In the genomic region with DNA sequence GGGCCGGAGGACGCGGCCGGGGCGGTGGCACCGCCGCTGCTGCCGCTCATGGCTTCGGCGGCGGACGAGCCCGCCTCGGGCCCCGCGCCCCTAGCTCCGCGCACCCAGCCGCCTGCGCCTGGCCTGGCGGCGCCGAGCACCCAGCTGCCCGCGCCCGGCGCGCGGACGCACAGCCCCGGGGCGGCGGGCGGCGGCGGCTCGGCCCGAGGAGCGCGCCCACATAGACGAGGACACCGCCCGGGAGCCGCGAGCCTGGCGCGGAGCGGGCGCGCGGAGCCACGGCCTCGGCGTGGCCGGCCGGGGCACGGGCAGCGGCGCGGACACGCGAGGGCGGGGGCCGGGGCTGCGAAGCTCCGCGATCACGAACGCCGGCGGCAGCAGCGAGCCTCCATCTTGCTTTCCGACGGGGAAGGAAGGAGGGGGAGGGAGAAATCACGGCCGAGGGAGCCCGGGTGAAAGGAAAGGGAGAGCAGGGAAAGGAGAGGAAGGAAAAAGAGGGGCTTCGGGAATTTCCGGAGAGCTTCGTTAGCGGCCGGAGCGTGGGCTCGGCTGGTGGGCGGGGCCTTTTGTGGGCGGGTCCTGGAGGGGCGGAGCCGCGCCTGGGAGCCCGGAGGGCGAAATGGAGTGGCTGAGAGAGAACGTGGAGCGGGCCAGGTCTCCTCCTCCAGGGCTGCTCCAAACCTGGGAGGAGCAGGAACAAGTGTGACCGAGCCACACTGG, we compare ENCODE assay signal across 8 mouse cellular contexts. TPM values are rescaled to one million over a fixed set of nuclear protein-coding genes. Genes with fewer than 3 reads are reported as not detected.
A peak's percentile ranks its signal among the peaks of the same experiment; 100 is the strongest.
DNase-seq lines count a peak whose midpoint lies in the region; ATAC-seq and TF ChIP-seq lines count a peak whose summit lies in the region.

A gene (minus strand): TSS at position 402 of the 720 bp plus-strand sequence.

- peak within 1 kb of the TSS; percentile 99 for H3K9ac ChIP-seq in forebrain, embryonic 16.5 days (replicated peaks; ENCODE audit: low read depth, low read length)
- peak within 1 kb of the TSS; percentile 84 for H3K9ac ChIP-seq in liver, postnatal 0 days (replicated peaks)
- H3K9ac ChIP-seq in neural tube, embryonic 13.5 days: peak within 1 kb of the TSS; percentile 99

- H3K27ac ChIP-seq in forebrain, embryonic 16.5 days (ENCODE audit: low read length): peak within 1 kb of the TSS; percentile 99
- H3K27ac ChIP-seq in liver, postnatal 0 days (ENCODE audit: low read depth): peak within 1 kb of the TSS; percentile 95
- peak within 1 kb of the TSS; percentile 99 for H3K27ac ChIP-seq in neural tube, embryonic 13.5 days (replicated peaks)

- peak within 1 kb of the TSS; percentile 88 for H3K4me3 ChIP-seq in forebrain, embryonic 16.5 days (replicated peaks; ENCODE audit: low read length)
- peak within 1 kb of the TSS; percentile 76 for H3K4me3 ChIP-seq in liver, postnatal 0 days (ENCODE audit: low read depth, low read length)
- peak within 1 kb of the TSS; percentile 97 for H3K4me3 ChIP-seq in neural tube, embryonic 13.5 days

- ATAC-seq in forebrain, embryonic 16.5 days: peak; percentile 96
- peak; percentile 92 for ATAC-seq in liver, postnatal 0 days
- ATAC-seq in neural tube, embryonic 13.5 days (ENCODE audit: low read depth): peak; percentile 94

- no peaks in the 10 kb centered on the region for H3K27me3 ChIP-seq in forebrain, embryonic 16.5 days (replicated peaks; ENCODE audit: control insufficient read depth, insufficient read depth, low read length)
- H3K27me3 ChIP-seq in liver, postnatal 0 days (ENCODE audit: insufficient read depth, low read length): peaks cover 18% of the 10 kb centered on the region
- H3K27me3 ChIP-seq in neural tube, embryonic 13.5 days: no peaks in the 10 kb centered on the region

- no peak for TF ChIP-seq CTCF in liver, postnatal 0 days (IDR thresholded peaks at IDR 0.05; ENCODE audit: low read depth)

- intact Hi-C loops in heart, postnatal 25 days (cut with DNase I): loop anchor here (1.0 to 2.0 kb wide), 4 partner anchors 41 to 157 kb away; no protein-coding TSS in a partner anchor

- H3K4me2 ChIP-seq in forebrain, embryonic 16.5 days (ENCODE audit: low read length): peak within 1 kb of the TSS; percentile 82
- peak within 1 kb of the TSS; percentile 91 for H3K4me2 ChIP-seq in liver, postnatal 0 days (ENCODE audit: low read depth, low read length)
- peak within 1 kb of the TSS; percentile 89 for H3K4me2 ChIP-seq in neural tube, embryonic 13.5 days

- no peak for TF ChIP-seq EP300 in liver, postnatal 0 days (IDR thresholded peaks at IDR 0.05; ENCODE audit: low read depth)

- H3K36me3 ChIP-seq in forebrain, embryonic 16.5 days (ENCODE audit: control insufficient read depth, insufficient read depth): no peaks in the 10 kb centered on the region
- H3K36me3 ChIP-seq in liver, postnatal 0 days (replicated peaks; ENCODE audit: insufficient read depth, low read length): no peaks in the 10 kb centered on the region
- H3K36me3 ChIP-seq in neural tube, embryonic 13.5 days: no peaks in the 10 kb centered on the region

- no peaks in the 10 kb centered on the region for H3K9me3 ChIP-seq in forebrain, embryonic 16.5 days (ENCODE audit: control insufficient read depth, low read length)
- H3K9me3 ChIP-seq in liver, postnatal 0 days (ENCODE audit: low read length): no peaks in the 10 kb centered on the region
- no peaks in the 10 kb centered on the region for H3K9me3 ChIP-seq in neural tube, embryonic 13.5 days

- peaks cover 36% of the 10 kb centered on the region for H3K4me1 ChIP-seq in forebrain, embryonic 16.5 days (replicated peaks; ENCODE audit: control insufficient read depth, insufficient read depth, low read length)
- peaks cover 12% of the 10 kb centered on the region for H3K4me1 ChIP-seq in liver, postnatal 0 days (ENCODE audit: insufficient read depth)
- peaks cover 44% of the 10 kb centered on the region for H3K4me1 ChIP-seq in neural tube, embryonic 13.5 days (replicated peaks)

- under 1% methylated on average over 88 of the region's 94 CpGs for WGBS in forebrain, embryonic 16.5 days
- WGBS in liver, postnatal 0 days (ENCODE audit: insufficient replicate concordance): under 1% methylated on average over 67 of the region's 94 CpGs
- 1% methylated on average over 72 of the region's 94 CpGs for WGBS in neural tube, embryonic 13.5 days

- peak; percentile 57 to 71 for DNase-seq in CD8-positive naive resting alpha-beta T cell, adult 2 months (ENCODE audit: low read depth in 2 of 2, low spot score in 2 of 2)
- DNase-seq in c-Kit-positive CD71-positive TER-119-positive erythroid progenitor cells, embryonic 14.5 days (ENCODE audit: low spot score): peak; percentile 45
- peak; percentile 96 for DNase-seq in heart, postnatal 25 days (ENCODE audit: low spot score)
- peak; percentile 95 for DNase-seq in layer of hippocampus, adult 11-12 months (ENCODE audit: low spot score)
- DNase-seq in liver, postnatal 0 days: peak; percentile 92
- DNase-seq in telencephalon, adult 2 months (ENCODE audit: low read depth, low spot score): peak; percentile 94

RNA-seq across cellular contexts. Expression of the gene that starts here (rescaled TPM):
- polyA plus RNA-seq in forebrain, embryonic 16.5 days (2015; fragmentation: Nextera tagmentation; extraction: Ambion mirVana): 40.8 and 42.6 TPM in 2 replicates
- 10 to 100 TPM; 42.9 to 43.7 TPM for total RNA-seq in heart, postnatal 25 days (2021)
- 5.1 and 5.5 TPM in 2 replicates for polyA plus RNA-seq in liver, postnatal 0 days (2015; fragmentation: Nextera tagmentation; extraction: Ambion mirVana)
- 32.9 and 38.6 TPM in 2 replicates for polyA plus RNA-seq in neural tube, embryonic 13.5 days (2015; fragmentation: Nextera tagmentation; extraction: Ambion mirVana)

Comparison
In these comparisons a context has a peak if more than half of its experiments do, and no peak if none do; other contexts are left out.
1. Peak in every context shown above with its lines: DNase-seq, ATAC-seq, H3K4me3 ChIP-seq and H3K27ac ChIP-seq.
2. DNase-seq: peak in every context shown above with its lines; median percentile 96 in heart, postnatal 25 days; 95 in layer of hippocampus, adult 11-12 months; 94 in telencephalon, adult 2 months; 92 in liver, postnatal 0 days; 64 in CD8-positive naive resting alpha-beta T cell, adult 2 months; 45 in c-Kit-positive CD71-positive TER-119-positive erythroid progenitor cells, embryonic 14.5 days.